Mouse (Mus musculus) right cerebral cortex, adult 18-20 months (tissue): Measurements from ENCODE around the gene Tgfbr3.
A peak's percentile ranks its signal among the peaks of the same experiment; 100 is the strongest.
"Not testable (repeated sequence)": the region's sequence is repeated elsewhere in the genome, so short reads cannot be mapped to it uniquely, and the experiment has no call there.

Source experiments
- DNase-seq: peaks from one replicate; pipeline ENCODE4 v3.0.0; 2022; ENCODE audit warnings: mixed read lengths

Tgfbr3 gene

GRCm38 (mm10) chr5:107276186-107276585, 13.2 kb downstream of the Tgfbr3 start:
- DNase-seq = no peak

- no peak for DNase-seq
Observed at GRCm38 (mm10) chr5:107272252-107273028, 17.0 kb downstream of the Tgfbr3 start.

GRCm38 (mm10) chr5:107269006-107269328, 20.5 kb downstream of the Tgfbr3 start:
- DNase-seq = no peak

GRCm38 (mm10) chr5:107268121-107269005, 21.1 kb downstream of the Tgfbr3 start:
- DNase-seq = no peak

GRCm38 (mm10) chr5:107266566-107266965, 22.9 kb downstream of the Tgfbr3 start:
- no peak for DNase-seq

- no peak for DNase-seq
Observed at GRCm38 (mm10) chr5:107264426-107265360, 24.7 kb downstream of the Tgfbr3 start.

- no peak for DNase-seq
Observed at GRCm38 (mm10) chr5:107263836-107264235, 25.6 kb downstream of the Tgfbr3 start.

- no peak for DNase-seq
Observed at GRCm38 (mm10) chr5:107261930-107262329, 27.5 kb downstream of the Tgfbr3 start.

- DNase-seq = no peak
Observed at GRCm38 (mm10) chr5:107260708-107261495, 28.5 kb downstream of the Tgfbr3 start.

- no peak for DNase-seq
Observed at GRCm38 (mm10) chr5:107259487-107260040, 29.9 kb downstream of the Tgfbr3 start.

GRCm38 (mm10) chr5:107253395-107253794, 36.0 kb downstream of the Tgfbr3 start:
- DNase-seq = no peak

- DNase-seq = no peak
Observed at GRCm38 (mm10) chr5:107252435-107252834, 37.0 kb downstream of the Tgfbr3 start.

- peak; percentile 43 for DNase-seq
Observed at GRCm38 (mm10) chr5:107251751-107252305, 37.6 kb downstream of the Tgfbr3 start.

GRCm38 (mm10) chr5:107250548-107251272, 38.7 kb downstream of the Tgfbr3 start:
- no peak for DNase-seq

GRCm38 (mm10) chr5:107248732-107249131, 40.7 kb downstream of the Tgfbr3 start:
- no peak for DNase-seq

GRCm38 (mm10) chr5:107248302-107248701, 41.1 kb downstream of the Tgfbr3 start:
- DNase-seq = not testable (repeated sequence)

- DNase-seq = no peak
Observed at GRCm38 (mm10) chr5:107247786-107248185, 41.6 kb downstream of the Tgfbr3 start.

- no peak for DNase-seq
Observed at GRCm38 (mm10) chr5:107243445-107243844, 46.0 kb downstream of the Tgfbr3 start.

- DNase-seq = no peak
Observed at GRCm38 (mm10) chr5:107242993-107243392, 46.4 kb downstream of the Tgfbr3 start.

GRCm38 (mm10) chr5:107240276-107240675, 49.2 kb downstream of the Tgfbr3 start:
- DNase-seq = no peak
